Mouse (Mus musculus) lung, postnatal 25 days (tissue): ENCODE measurements around the gene Gm5346.
"Not testable (repeated sequence)": the region's sequence is repeated elsewhere in the genome, so short reads cannot be mapped to it uniquely, and the experiment has no call there.

ENCODE experiments used
- DNase-seq: peaks from one replicate; pipeline ENCODE4 v3.0.0; 2022; ENCODE audit warnings: low spot score

The Gm5346 gene

GRCm38 (mm10) chr8:43627176-43627575 is at the start of gene Gm5346:
Gene Gm5346 (minus strand): TSS chr8:43627276.
- no peak for DNase-seq

- no peak for DNase-seq
These were observed 11.0 kb downstream of the Gm5346 start for GRCm38 (mm10) chr8:43616046-43616445.

GRCm38 (mm10) chr8:43603657-43604056 is 23.4 kb downstream of the Gm5346 start:
- not testable (repeated sequence) for DNase-seq

GRCm38 (mm10) chr8:43603166-43603565 is 23.9 kb downstream of the Gm5346 start:
- not testable (repeated sequence) for DNase-seq

- DNase-seq: not testable (repeated sequence)
These were observed 50.5 kb downstream of the Gm5346 start, which contains the start of gene Adam26a for GRCm38 (mm10) chr8:43576607-43577006. Gene Adam26a (minus strand): TSS chr8:43576707.
